Mouse (Mus musculus): ENCODE measurements around the gene Farsa. TPM values are rescaled to one million over a fixed set of nuclear protein-coding genes. Genes with fewer than 3 reads are reported as not detected.
"Not testable (repeated sequence)": the region's sequence is repeated elsewhere in the genome, so short reads cannot be mapped to it uniquely, and the experiment has no call there.

Gene Farsa
- polyA plus RNA-seq, 1 experiment from 2014 or later = 98.6 TPM

DNA sequence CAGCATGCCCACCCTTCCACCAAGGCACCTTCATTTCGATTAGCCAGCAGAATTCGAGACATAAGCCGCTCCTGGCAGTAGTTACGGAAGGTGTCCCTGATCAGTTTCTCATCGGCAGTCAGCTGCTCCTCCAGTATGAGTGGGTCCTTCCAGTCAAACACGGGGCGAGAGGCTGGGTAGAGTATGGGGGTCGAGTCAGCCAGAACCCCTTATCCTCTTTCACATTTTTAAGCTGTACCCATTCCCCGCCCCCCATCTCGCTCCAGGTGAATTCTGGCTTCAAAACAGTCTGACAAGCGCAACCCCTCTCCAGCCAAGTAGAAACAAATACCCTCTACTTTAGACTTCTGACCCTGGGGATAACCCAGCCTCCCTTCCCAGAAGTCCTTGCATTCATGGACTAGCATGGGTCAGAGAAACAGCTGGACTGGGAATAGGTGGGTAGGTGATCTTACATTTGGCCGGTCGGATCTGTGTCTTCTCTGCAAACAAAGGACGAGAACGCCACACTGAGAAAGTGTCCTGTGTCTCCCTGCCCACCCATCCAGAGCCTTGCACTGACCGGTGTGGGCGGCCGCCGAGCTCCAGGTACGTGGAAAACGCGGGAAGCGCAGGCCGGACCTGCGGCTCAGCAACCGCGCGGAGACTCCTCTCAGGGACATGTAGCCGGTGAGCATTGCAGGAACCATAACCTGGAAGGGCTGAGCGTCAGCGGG, 36.4 kb downstream of the Farsa start:
- WGBS (ENCODE audit: insufficient replicate concordance) = 12% methylated on average over 31 of the region's 31 CpGs

GRCm38 (mm10) chr8:84893709-84894134, 36.9 kb downstream of the Farsa start, which contains the start of gene Gcdh:
Gene Gcdh (minus strand): TSS chr8:84893921.
- WGBS (ENCODE audit: insufficient replicate concordance) = under 1% methylated on average over 11 of the region's 11 CpGs
- Histone ChIP-seq H3K27me3 (replicated peaks) (no peaks in the 10 kb centered on the region), H3K36me3 (peaks cover 34% of the 10 kb centered on the region), H3K9me3 (replicated peaks) (no peaks in the 10 kb centered on the region), H3K4me2 (peak within 1 kb of the TSS; percentile 85), H3K9ac (peak within 1 kb of the TSS; percentile 83), H3K4me1 (peaks cover 45% of the 10 kb centered on the region), H3K4me3 (peak within 1 kb of the TSS; percentile 80), H3K27ac (peak within 1 kb of the TSS; percentile 82)
- peak; percentile 96 for ATAC-seq

More for the DNA sequence above, 36.4 kb downstream of the Farsa start:
- H3K27me3 ChIP-seq (replicated peaks) = no peaks in the 10 kb centered on the region
- H3K4me3 ChIP-seq = peak overlapping the region; percentile 80
- peaks cover 40% of the 10 kb centered on the region for H3K4me1 ChIP-seq
- H3K9me3 ChIP-seq (replicated peaks) = no peaks in the 10 kb centered on the region
- H3K4me2 ChIP-seq = peak overlapping the region; percentile 85
- peaks cover 39% of the 10 kb centered on the region for H3K36me3 ChIP-seq
- H3K27ac ChIP-seq = peak overlapping the region; percentile 82
- peak; percentile 6; the same call in 1 of the 2 replicates for ATAC-seq
- H3K9ac ChIP-seq = peak overlapping the region; percentile 83

GRCm38 (mm10) chr8:84895963-84896362, 39.2 kb downstream of the Farsa start:
- Histone ChIP-seq H3K4me2 (no peak overlapping the region), H3K9ac (no peak overlapping the region), H3K36me3 (peaks cover 15% of the 10 kb centered on the region), H3K4me3 (no peak overlapping the region), H3K9me3 (replicated peaks) (no peaks in the 10 kb centered on the region), H3K4me1 (peaks cover 67% of the 10 kb centered on the region), H3K27ac (no peak overlapping the region), H3K27me3 (replicated peaks) (no peaks in the 10 kb centered on the region)
- no peak for ATAC-seq
- WGBS (ENCODE audit: insufficient replicate concordance) = 74% methylated on average over 5 of the region's 5 CpGs

- peak overlapping the region; percentile 100 for H3K9ac ChIP-seq
- H3K4me2 ChIP-seq = peak overlapping the region; percentile 96
- peak overlapping the region; percentile 97 for H3K4me3 ChIP-seq
- H3K9me3 ChIP-seq (replicated peaks) = no peaks in the 10 kb centered on the region
- peak; percentile 83 for ATAC-seq
- H3K27ac ChIP-seq = peak overlapping the region; percentile 99
- 16% methylated on average over 4 of the region's 4 CpGs for WGBS (ENCODE audit: insufficient replicate concordance)
- peaks cover 30% of the 10 kb centered on the region for H3K36me3 ChIP-seq
- no peaks in the 10 kb centered on the region for H3K27me3 ChIP-seq (replicated peaks)
- peaks cover 68% of the 10 kb centered on the region for H3K4me1 ChIP-seq
Observed at GRCm38 (mm10) chr8:84901071-84901470, 44.3 kb downstream of the Farsa start.

- ATAC-seq = peak; percentile 79
- Histone ChIP-seq H3K9me3 (replicated peaks) (no peaks in the 10 kb centered on the region), H3K9ac (peak within 1 kb of the TSS; percentile 100), H3K27ac (peak within 1 kb of the TSS; percentile 99), H3K4me2 (peak within 1 kb of the TSS; percentile 96), H3K27me3 (replicated peaks) (no peaks in the 10 kb centered on the region), H3K4me3 (peak within 1 kb of the TSS; percentile 97), H3K36me3 (peaks cover 37% of the 10 kb centered on the region), H3K4me1 (peaks cover 71% of the 10 kb centered on the region)
- WGBS (ENCODE audit: insufficient replicate concordance) = 13% methylated on average over 3 of the region's 3 CpGs
Observed at GRCm38 (mm10) chr8:84901752-84902151, 45.0 kb downstream of the Farsa start, which contains the start of gene Klf1. Gene Klf1 (plus strand): TSS chr8:84901928.

DNA sequence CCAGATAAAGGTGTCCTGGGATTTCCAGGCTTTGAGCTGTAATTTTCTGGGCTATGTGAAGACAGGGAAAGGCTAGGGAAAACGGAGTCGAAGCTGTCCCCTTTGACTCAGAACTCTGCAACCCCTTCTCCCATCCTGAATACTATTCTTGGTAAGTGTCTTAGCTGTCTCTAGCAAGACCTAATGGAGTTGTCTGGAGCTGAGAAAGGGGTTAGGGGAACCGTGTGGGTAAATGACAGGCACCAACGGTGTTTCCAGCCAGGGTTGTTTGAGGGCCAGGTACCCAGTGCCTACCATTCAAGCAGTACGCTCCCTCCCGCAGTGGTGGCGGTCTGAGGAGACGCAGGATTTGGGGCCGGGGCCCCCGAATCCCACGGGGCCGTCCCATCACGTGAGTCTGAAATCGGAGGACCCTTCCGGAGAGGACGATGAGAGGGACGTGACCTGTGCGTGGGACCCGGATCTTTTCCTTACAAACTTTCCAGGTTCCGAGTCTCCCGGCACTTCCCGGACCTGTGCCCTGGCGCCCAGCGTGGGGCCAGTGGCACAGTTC, 45.7 kb downstream of the Farsa start:
- Histone ChIP-seq H3K36me3 (peaks cover 44% of the 10 kb centered on the region), H3K4me3 (peak overlapping the region; percentile 97), H3K9ac (peak overlapping the region; percentile 100), H3K4me2 (peak overlapping the region; percentile 96), H3K4me1 (peaks cover 76% of the 10 kb centered on the region), H3K27me3 (replicated peaks) (no peaks in the 10 kb centered on the region), H3K27ac (peak overlapping the region; percentile 99), H3K9me3 (replicated peaks) (no peaks in the 10 kb centered on the region)
- WGBS (ENCODE audit: insufficient replicate concordance) = 3% methylated on average over 24 of the region's 24 CpGs
- no peak for ATAC-seq

DNA sequence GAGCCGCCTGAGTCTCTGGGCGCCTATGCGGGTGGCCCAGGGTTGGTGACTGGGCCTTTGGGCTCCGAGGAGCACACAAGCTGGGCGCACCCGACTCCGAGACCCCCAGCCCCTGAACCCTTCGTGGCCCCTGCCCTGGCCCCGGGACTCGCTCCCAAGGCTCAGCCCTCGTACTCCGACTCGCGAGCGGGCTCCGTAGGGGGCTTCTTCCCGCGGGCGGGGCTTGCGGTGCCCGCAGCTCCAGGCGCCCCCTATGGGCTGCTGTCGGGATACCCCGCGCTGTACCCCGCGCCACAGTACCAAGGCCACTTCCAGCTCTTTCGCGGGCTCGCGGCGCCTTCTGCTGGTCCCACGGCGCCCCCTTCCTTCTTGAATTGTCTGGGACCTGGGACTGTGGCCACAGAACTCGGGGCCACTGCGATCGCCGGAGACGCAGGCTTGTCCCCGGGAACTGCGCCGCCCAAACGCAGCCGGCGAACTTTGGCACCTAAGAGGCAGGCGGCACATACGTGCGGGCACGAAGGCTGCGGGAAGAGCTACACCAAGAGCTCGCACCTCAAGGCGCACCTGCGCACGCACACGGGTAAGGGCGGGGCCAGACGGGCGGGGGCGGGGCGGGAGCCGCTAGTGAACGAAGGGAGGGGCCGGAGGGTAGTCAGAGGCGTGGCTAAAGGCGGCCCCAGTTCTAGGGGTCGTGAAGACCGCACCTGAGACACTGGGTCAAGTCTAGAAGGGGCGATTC, 46.3 kb downstream of the Farsa start:
- peaks cover 76% of the 10 kb centered on the region for H3K4me1 ChIP-seq
- peak overlapping the region; percentile 97 for H3K4me3 ChIP-seq
- under 1% methylated on average over 67 of the region's 68 CpGs for WGBS (ENCODE audit: insufficient replicate concordance)
- H3K27me3 ChIP-seq (replicated peaks) = no peaks in the 10 kb centered on the region
- H3K27ac ChIP-seq = peak overlapping the region; percentile 99
- H3K36me3 ChIP-seq = peaks cover 46% of the 10 kb centered on the region
- H3K9ac ChIP-seq = peak overlapping the region; percentile 100
- no peaks in the 10 kb centered on the region for H3K9me3 ChIP-seq (replicated peaks)
- ATAC-seq = peak; percentile 73
- peak overlapping the region; percentile 96 for H3K4me2 ChIP-seq

DNA sequence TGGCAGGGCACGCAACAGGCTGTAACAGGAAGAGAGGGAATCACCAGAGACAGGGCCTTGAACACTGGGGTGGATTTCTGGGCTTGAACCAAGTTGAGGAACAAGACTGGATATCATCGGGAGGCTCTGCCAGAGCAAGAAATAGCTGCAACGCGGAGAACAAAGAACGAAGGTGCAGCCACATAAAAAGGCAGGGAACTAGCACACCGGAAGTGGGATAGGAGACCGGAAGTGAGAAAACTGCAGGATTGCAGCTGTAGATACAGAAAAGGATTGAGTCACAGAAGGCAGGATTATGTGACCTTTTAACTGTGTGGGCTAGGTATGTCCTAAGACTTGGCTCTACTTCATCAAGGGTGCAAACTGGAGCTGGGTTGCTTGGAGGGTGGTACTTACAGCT, 47.6 kb downstream of the Farsa start:
- Histone ChIP-seq H3K9me3 (replicated peaks) (no peaks in the 10 kb centered on the region), H3K9ac (peak overlapping the region; percentile 100; the same call in 1 of the 2 replicates), H3K4me3 (peak overlapping the region; percentile 97), H3K4me1 (peaks cover 72% of the 10 kb centered on the region), H3K36me3 (peaks cover 46% of the 10 kb centered on the region), H3K27me3 (replicated peaks) (no peaks in the 10 kb centered on the region), H3K4me2 (peak overlapping the region; percentile 96), H3K27ac (peak overlapping the region; percentile 57)
- 77% methylated on average over 7 of the region's 7 CpGs for WGBS (ENCODE audit: insufficient replicate concordance)
- no peak for ATAC-seq

GRCm38 (mm10) chr8:84907037-84907436, 50.2 kb downstream of the Farsa start:
- ATAC-seq = no peak
- no peaks in the 10 kb centered on the region for H3K9me3 ChIP-seq (replicated peaks)
- peak overlapping the region; percentile 93; the same call in 1 of the 2 replicates for H3K4me2 ChIP-seq
- no peak overlapping the region for H3K9ac ChIP-seq
- no peak overlapping the region for H3K4me3 ChIP-seq
- WGBS (ENCODE audit: insufficient replicate concordance) = 87% methylated on average over 9 of the region's 9 CpGs
- H3K36me3 ChIP-seq = peaks cover 66% of the 10 kb centered on the region
- H3K27me3 ChIP-seq (replicated peaks) = peaks cover 20% of the 10 kb centered on the region
- peak overlapping the region; percentile 90 for H3K27ac ChIP-seq
- H3K4me1 ChIP-seq = peaks cover 64% of the 10 kb centered on the region

DNA sequence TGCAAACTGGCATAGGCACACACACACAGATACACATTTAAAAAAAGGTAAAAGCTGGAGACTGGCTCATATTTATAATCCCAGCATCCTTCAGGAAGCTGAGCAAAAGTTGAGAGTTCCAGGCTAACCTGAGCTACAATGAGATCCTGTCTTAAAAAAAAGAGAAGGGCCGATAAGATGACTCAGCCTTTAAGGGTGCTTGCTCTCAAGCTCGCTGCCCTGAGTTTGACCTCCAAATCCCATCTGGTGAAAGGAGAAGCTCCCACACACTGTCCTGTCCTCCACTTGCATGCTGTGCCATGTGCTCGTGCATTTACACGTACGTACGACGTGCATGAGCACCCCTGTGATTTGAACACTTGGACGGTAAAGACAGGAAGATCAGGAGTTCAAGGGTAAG, 50.7 kb downstream of the Farsa start:
- Histone ChIP-seq H3K36me3 (peaks cover 66% of the 10 kb centered on the region), H3K27ac (peak overlapping the region; percentile 90), H3K4me2 (peak overlapping the region; percentile 93), H3K9me3 (replicated peaks) (no peaks in the 10 kb centered on the region), H3K9ac (no peak overlapping the region), H3K4me1 (peaks cover 68% of the 10 kb centered on the region), H3K27me3 (replicated peaks) (peaks cover 25% of the 10 kb centered on the region), H3K4me3 (no peak overlapping the region)
- 62% methylated on average over 8 of the region's 8 CpGs for WGBS (ENCODE audit: insufficient replicate concordance)
- ATAC-seq = no peak

- H3K4me3 ChIP-seq = peak overlapping the region; percentile 71
- ATAC-seq = peak; percentile 13; the same call in 1 of the 2 replicates
Observed at GRCm38 (mm10) chr8:84907979-84908378, 51.2 kb downstream of the Farsa start.

More at GRCm38 (mm10) chr8:84907979-84908378, 51.2 kb downstream of the Farsa start:
- 11% methylated on average over 7 of the region's 7 CpGs for WGBS (ENCODE audit: insufficient replicate concordance)
- peak overlapping the region; percentile 55; the same call in 1 of the 2 replicates for H3K9ac ChIP-seq
- H3K9me3 ChIP-seq (replicated peaks) = not testable (repeated sequence)
- peaks cover 66% of the 10 kb centered on the region for H3K36me3 ChIP-seq
- peak overlapping the region; percentile 90 for H3K27ac ChIP-seq
- peak overlapping the region; percentile 93 for H3K4me2 ChIP-seq
- H3K4me1 ChIP-seq = peaks cover 73% of the 10 kb centered on the region
- H3K27me3 ChIP-seq (replicated peaks) = peaks cover 30% of the 10 kb centered on the region
